Mouse (Mus musculus) spleen, postnatal 14 days (tissue): Measurements from ENCODE around the gene Slc7a15.
"Not testable (repeated sequence)": the region's sequence is repeated elsewhere in the genome, so short reads cannot be mapped to it uniquely, and the experiment has no call there.

ENCODE experiments used
- DNase-seq, 2 experiments: peaks; one replicate each; pipeline ENCODE4 v3.0.0; 2021 to 2022; ENCODE audit warnings: low spot score in 2 of 2

Gene Slc7a15

GRCm38 (mm10) chr12:8598966-8599365, at the start of gene Slc7a15:
TSS of gene Slc7a15 (minus strand) at chr12:8599066.
- not testable (repeated sequence) for DNase-seq

- not testable (repeated sequence) for DNase-seq
Observed at GRCm38 (mm10) chr12:8648211-8648610, 49.3 kb upstream of the Slc7a15 start.

GRCm38 (mm10) chr12:8641425-8641735, 42.5 kb upstream of the Slc7a15 start:
- DNase-seq = no peak

GRCm38 (mm10) chr12:8640711-8641424, 42.0 kb upstream of the Slc7a15 start:
- DNase-seq = peak; percentile 97 to 99

GRCm38 (mm10) chr12:8640186-8640585, 41.3 kb upstream of the Slc7a15 start:
- not testable (repeated sequence) for DNase-seq

- peak; percentile 75 to 86 for DNase-seq
Observed at GRCm38 (mm10) chr12:8638411-8639087, 39.7 kb upstream of the Slc7a15 start.

- no peak for DNase-seq
Observed at GRCm38 (mm10) chr12:8636945-8637344, 38.1 kb upstream of the Slc7a15 start.

DNA sequence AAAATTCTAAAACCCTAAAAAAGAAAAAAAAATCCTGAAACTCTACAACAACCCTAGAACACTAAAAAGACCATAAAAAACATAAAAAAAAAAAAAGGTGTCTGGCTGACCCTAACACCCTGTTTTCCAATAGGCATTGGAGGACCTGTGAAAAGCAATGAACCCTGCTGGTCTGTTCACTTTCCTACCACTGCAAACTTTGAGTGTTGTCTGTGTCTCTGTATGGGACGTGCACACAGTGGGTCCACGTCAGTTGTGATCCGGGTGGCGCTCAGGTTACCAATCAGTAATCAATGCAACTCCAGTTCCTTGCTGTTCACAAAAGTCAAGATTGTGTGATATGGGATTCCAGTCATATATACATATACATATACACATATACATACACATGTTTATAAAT, 36.7 kb upstream of the Slc7a15 start:
- no peak for DNase-seq

DNA sequence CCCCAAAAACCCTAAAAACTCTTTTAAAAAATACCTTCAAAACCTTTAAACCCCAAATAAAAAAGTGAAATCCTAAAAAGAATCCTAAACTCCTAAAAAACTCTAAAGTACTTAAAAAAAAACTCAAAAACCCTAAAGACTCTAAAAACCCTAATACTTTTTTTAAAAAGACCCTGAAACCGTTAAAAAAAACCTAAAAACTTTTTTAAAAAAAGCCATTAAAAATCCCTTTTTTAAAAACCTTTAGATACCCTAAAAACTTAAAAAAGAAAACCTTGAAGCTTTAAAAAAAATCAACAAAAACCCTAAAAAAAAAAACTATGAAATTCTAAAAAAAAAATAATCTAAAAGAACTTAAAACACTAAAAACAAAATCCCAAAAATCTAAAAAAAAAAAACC, 35.4 kb upstream of the Slc7a15 start:
- DNase-seq = no peak

GRCm38 (mm10) chr12:8632737-8633365, 34.0 kb upstream of the Slc7a15 start:
- DNase-seq = no peak

GRCm38 (mm10) chr12:8631691-8632090, 32.8 kb upstream of the Slc7a15 start:
- DNase-seq = no peak

DNA sequence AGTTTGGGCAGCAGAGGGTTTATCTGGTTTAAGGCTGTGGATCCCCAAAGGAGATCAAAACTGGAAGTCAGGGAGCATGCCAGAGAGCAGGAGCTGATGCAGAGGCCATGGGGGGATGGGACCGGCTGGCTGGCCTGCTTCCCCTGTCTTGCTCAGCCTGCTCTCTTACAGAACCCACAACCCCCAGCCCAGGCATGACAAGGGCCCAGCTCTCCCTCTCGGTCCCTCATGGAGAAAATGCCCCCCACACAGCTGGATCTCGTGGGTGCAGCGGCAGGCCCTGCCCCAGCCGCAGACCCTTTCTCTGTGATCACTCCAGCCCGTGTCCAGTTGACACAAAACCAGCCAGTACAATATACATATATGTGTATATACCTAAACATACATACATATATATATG, 30.7 kb upstream of the Slc7a15 start:
- DNase-seq = no peak

GRCm38 (mm10) chr12:8620678-8621018, 21.8 kb upstream of the Slc7a15 start:
- DNase-seq = no peak

DNA sequence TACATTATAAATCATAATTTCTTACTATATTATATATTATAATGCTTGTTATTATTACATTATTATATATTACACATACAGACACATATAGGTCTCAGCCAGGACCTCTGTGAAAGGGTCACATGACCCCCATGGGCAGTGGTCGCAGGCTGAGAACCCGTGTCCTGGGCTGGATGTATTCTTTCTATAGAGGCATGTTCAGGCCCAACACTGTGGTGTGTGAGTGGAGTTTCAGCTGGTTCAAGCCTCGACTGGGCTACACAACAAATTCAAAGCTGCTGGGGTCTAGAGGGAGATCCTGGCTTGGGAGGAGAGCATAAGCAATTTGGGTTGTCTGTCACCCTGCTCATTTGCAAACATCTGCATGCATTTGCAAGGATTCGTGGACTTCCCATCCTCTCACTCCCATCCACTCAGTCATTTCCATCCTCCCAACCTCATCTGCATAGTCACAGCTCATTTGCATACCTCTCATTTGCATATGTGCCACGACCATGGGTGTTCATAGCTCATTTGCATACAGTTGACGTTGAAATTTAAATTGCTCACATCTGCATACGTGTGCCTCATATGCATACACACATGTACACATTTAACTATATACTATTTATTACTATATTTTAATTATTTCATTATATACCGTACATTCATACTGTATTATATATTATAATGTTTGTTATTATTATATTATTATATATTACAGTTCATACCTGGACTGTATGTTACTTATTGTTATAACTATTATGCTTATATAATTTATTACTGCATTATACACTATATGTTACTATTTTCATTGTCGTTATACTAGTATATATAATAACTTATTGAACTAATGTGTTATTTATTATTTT, 21.2 kb upstream of the Slc7a15 start:
- DNase-seq = no peak

- DNase-seq = no peak
Observed at GRCm38 (mm10) chr12:8618271-8618670, 19.4 kb upstream of the Slc7a15 start.

DNA sequence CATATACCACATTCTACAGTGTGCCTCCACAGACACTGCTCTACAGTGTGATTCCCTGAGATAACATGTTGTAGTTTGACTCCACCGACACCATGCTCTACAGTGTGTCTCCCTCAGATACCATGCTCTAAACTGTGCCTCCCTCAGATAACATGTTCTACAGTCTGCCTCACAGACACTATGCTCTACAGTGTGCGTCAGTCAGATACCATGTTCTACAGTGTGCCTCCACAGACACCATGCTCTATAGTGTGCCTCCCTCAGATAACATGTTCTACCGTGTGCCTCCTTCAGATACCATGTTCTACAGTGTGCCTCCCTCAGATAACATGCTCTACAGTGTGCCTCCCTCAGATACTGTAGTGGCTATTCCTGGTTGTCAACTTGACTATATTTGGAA, 10.2 kb upstream of the Slc7a15 start:
- DNase-seq = no peak

DNA sequence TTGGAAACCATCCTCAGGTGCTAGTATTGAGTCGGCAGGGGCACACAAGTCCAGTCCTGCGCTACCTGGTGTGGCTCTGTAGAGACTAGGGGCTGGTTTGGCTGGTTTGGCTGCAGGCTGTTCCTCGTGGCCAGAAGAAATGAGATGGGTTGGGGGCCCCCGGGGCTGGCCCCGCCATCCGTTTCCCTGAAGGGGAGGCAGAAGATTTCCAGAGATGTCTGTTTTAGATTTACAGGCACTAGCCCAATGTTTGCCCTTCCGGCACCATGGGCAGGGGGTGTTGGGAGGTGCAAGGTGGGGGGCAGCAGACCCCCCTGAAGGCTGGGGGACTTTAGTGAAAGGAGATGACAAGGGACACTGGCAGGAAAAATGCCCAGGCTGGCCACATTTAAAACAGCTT, 3.3 kb downstream of the Slc7a15 start:
- DNase-seq = no peak

- DNase-seq = not testable (repeated sequence)
Observed at GRCm38 (mm10) chr12:8591326-8591725, 7.5 kb downstream of the Slc7a15 start.

GRCm38 (mm10) chr12:8573405-8573804, 25.5 kb downstream of the Slc7a15 start:
- no peak for DNase-seq

DNA sequence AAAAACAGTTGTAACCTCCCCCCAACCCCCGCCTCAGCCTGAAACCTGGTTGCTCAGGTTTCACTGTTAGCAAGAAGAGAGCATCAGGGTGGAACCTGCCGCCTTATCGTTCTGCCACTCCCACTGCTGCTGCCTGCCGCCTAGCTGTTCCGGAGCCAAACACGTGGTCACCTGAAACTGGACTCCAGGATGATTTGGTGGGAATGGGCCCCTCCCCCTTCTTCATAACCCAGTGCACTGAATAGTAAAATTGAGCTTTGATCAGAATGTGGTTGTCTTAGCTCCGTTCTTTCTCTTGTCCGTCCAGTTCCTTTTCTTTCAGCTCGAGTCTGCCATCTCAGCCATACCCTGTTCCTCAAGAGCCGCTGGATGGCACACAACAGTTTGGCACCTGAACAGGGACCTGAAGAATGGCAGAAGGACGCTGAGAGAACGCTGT, 26.9 kb downstream of the Slc7a15 start:
- DNase-seq = not testable (repeated sequence)

DNA sequence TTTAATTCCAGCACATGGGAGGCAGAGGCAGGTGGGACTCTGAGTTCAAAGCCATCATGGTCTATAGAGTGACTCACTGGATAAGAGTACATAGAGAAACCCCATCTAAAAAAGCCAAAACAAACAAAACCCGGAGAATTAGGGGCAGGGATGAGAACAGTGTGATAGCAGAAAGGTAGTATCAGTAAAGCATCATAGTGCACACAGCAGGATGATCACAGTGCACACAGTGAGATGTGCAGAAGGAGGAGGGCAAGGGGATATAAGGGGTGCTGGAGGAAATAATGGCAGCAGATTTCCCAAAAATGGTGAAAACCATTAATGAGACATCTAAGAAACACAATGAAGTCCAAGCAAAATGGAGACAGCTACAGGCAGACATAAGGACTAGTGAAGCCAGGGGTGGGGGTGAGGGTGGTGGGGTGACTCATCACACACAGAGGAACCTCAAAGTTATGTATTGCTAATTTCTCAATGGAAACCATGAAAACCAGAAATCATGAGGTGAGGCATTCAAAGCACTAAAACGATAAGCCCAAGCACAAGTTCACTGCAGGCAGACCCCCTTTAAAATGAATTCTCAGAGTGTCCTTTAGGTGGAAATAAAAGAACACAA, 27.5 kb downstream of the Slc7a15 start:
- DNase-seq = not testable (repeated sequence)

DNA sequence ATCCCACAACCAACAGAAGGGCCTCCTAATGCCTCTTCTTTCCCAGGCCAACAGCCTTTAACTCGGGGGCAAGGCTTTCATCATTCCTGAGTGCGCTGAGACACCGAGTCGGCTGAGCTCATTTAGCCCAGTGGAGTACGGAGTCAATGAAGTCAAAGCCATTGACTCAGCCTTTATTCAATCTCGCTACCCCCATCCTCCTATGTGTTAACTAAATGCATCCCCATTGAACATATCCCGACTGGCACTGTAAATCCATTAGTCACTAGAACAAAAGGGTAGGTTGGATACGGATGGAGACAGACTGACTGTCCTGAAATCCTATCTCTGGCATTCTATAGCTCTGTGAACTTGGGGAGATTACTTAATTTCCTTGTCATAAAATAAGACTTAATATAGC, 36.7 kb downstream of the Slc7a15 start:
- DNase-seq = not testable (repeated sequence)
